Comparison of ENCODE assay signal across 8 mouse cellular contexts in the genomic region with DNA sequence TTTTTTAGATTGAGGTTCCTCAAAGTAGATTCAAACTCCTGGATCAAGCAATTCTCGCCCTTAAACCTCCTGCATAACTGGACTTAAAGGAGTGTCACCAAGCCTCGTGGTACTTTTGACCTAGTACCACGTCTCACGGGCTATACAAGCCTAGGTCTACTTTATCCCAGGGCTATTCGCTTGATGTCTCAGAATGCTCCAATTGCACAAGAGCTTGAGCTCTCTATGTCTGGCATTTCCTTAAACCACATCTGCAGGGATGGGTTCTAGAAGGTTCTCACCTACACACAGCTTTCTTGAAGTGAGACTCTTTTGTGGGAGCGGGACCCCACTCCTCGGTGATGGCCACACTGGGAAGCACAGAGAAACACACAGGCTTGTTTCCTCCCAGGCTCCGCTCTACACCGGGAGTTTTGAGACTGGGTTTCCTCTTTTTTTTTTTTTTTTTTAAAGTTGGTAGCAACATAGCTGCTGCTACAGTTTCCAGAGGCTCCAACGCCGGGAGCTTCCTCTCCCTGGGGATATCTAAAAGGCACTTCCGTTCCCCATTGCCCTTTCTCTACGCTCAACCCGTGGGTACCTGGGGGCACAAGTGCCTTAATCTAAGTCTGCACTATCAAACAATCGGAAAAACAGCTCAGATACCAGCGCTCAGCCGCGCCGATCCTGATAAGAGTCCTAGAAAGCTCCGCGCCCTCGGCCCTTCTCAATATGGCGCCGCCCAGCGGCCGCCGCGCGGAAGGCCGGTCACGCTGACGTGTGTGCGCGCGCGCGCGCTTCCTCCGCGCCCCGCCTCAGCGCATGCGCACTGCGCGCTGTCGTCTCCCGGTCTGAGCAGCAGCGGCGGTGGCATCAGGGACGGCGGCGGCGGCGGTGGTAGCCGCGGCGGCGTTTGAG. TPM values are rescaled to one million over a fixed set of nuclear protein-coding genes. Genes with fewer than 3 reads are reported as not detected.
DNase-seq lines count a peak whose midpoint lies in the region; ATAC-seq and TF ChIP-seq lines count a peak whose summit lies in the region.

A gene (plus strand): TSS at position 802 of the 897 bp plus-strand sequence.

- H3K4me2 ChIP-seq in heart, embryonic 11.5 days, result peak within 1 kb of the TSS; percentile 92
- H3K4me2 ChIP-seq in kidney, embryonic 16.5 days (replicated peaks; ENCODE audit: low read depth, low read length), result peak within 1 kb of the TSS; percentile 80
- H3K4me2 ChIP-seq in myocyte (ENCODE audit: low read depth), result peak within 1 kb of the TSS; percentile 95

- H3K27ac ChIP-seq in heart, embryonic 11.5 days (ENCODE audit: low read depth, low read length), result peak within 1 kb of the TSS; percentile 81
- peak within 1 kb of the TSS; percentile 96 for H3K27ac ChIP-seq in kidney, embryonic 16.5 days (ENCODE audit: low read length)
- H3K27ac ChIP-seq in liver, adult 2 months (replicated peaks; ENCODE audit: insufficient read depth, low read depth, low read length), result peak within 1 kb of the TSS; percentile 86

- H3K27me3 ChIP-seq in heart, embryonic 11.5 days (ENCODE audit: control insufficient read depth, insufficient read depth, low read length), result no peaks in the 10 kb centered on the region
- no peaks in the 10 kb centered on the region for H3K27me3 ChIP-seq in kidney, embryonic 16.5 days (ENCODE audit: insufficient read depth, low read length)
- H3K27me3 ChIP-seq in liver, adult 2 months (ENCODE audit: control insufficient read depth, insufficient read depth, low read length), result no peaks in the 10 kb centered on the region
- H3K27me3 ChIP-seq in myocyte (ENCODE audit: control insufficient read depth, insufficient read depth, insufficient read length), result no peaks in the 10 kb centered on the region
- H3K27me3 ChIP-seq in splenic B cell, adult 2 months (ENCODE audit: control insufficient read depth, insufficient read depth, low read length, poor library complexity, severe bottlenecking), result no peaks in the 10 kb centered on the region

- peak; percentile 74 for TF ChIP-seq CTCF in liver, adult 2 months (IDR thresholded peaks at IDR 0.05; ENCODE audit: low read depth, low read length)

- DNase-seq in B cell, adult 2 months, result peak; percentile 95 to 98
- peak; percentile 95 for DNase-seq in brain, adult 2 months (ENCODE audit: low read depth, low spot score)
- DNase-seq in liver, adult 2 months (ENCODE audit: extremely low read depth, low read depth, low spot score), result peak; percentile 68
- peak; percentile 97 for DNase-seq in splenic B cell, adult 2 months (ENCODE audit: low read depth, low spot score)

- peak within 1 kb of the TSS; percentile 97 for H3K9ac ChIP-seq in heart, embryonic 11.5 days (ENCODE audit: low read depth, low read length)
- peak within 1 kb of the TSS; percentile 96 for H3K9ac ChIP-seq in kidney, embryonic 16.5 days (replicated peaks; ENCODE audit: low read length)
- H3K9ac ChIP-seq in liver, adult 2 months (ENCODE audit: low read depth, low read length), result peak within 1 kb of the TSS; percentile 88

- H3K36me3 ChIP-seq in heart, embryonic 11.5 days (ENCODE audit: control insufficient read depth, insufficient read depth, low read length), result no peaks in the 10 kb centered on the region
- no peaks in the 10 kb centered on the region for H3K36me3 ChIP-seq in kidney, embryonic 16.5 days (ENCODE audit: insufficient read depth, low read length)
- H3K36me3 ChIP-seq in liver, adult 2 months (ENCODE audit: control insufficient read depth, insufficient read depth, low read length), result no peaks in the 10 kb centered on the region
- H3K36me3 ChIP-seq in myocyte (ENCODE audit: control insufficient read depth, insufficient read depth), result no peaks in the 10 kb centered on the region
- H3K36me3 ChIP-seq in splenic B cell, adult 2 months (ENCODE audit: control insufficient read depth, insufficient read depth, low read length, poor library complexity, severe bottlenecking), result no peaks in the 10 kb centered on the region

- no peaks in the 10 kb centered on the region for H3K9me3 ChIP-seq in heart, embryonic 11.5 days (replicated peaks; ENCODE audit: control insufficient read depth, low read length)
- no peaks in the 10 kb centered on the region for H3K9me3 ChIP-seq in kidney, embryonic 16.5 days (ENCODE audit: low read length)

- ATAC-seq in erythroblast, adult 5-6 weeks (replicated peaks; ENCODE audit: low FRiP score, poor library complexity, severe bottlenecking), result peak; percentile 84
- ATAC-seq in heart, embryonic 11.5 days (replicated peaks; ENCODE audit: insufficient number of reproducible peaks, low FRiP score, low TSS enrichment), result peak; percentile 84
- peak; percentile 87 for ATAC-seq in kidney, embryonic 16.5 days (ENCODE audit: low FRiP score, low TSS enrichment)

- H3ac ChIP-seq in myocyte (ENCODE audit: control insufficient read depth, insufficient read length), result peak within 1 kb of the TSS; percentile 38

- peaks cover 21% of the 10 kb centered on the region; the same call in 1 of the 2 replicates for H3K79me2 ChIP-seq in liver, adult 2 months (ENCODE audit: control insufficient read depth, insufficient read depth, low read length)
- peaks cover 43% of the 10 kb centered on the region for H3K79me2 ChIP-seq in myocyte (ENCODE audit: control insufficient read depth, insufficient read depth)

- peaks cover 15% of the 10 kb centered on the region for H3K4me1 ChIP-seq in heart, embryonic 11.5 days (ENCODE audit: control insufficient read depth, insufficient read depth, low read length)
- peaks cover 23% of the 10 kb centered on the region for H3K4me1 ChIP-seq in kidney, embryonic 16.5 days (ENCODE audit: insufficient read depth, low read length)
- H3K4me1 ChIP-seq in liver, adult 2 months (ENCODE audit: control insufficient read depth, insufficient read depth, low read length), result peaks cover 9% of the 10 kb centered on the region

- WGBS in heart, embryonic 11.5 days (ENCODE audit: insufficient replicate concordance), result 8% methylated on average over 54 of the region's 58 CpGs
- WGBS in kidney, embryonic 16.5 days, result 11% methylated on average over 39 of the region's 58 CpGs
- WGBS in liver, adult 2 months, result 5% methylated on average over 58 of the region's 58 CpGs

- peak within 1 kb of the TSS; percentile 99 for H3K4me3 ChIP-seq in heart, embryonic 11.5 days (ENCODE audit: low read depth, low read length)
- peak within 1 kb of the TSS; percentile 98 for H3K4me3 ChIP-seq in kidney, embryonic 16.5 days (ENCODE audit: low read length)
- peak within 1 kb of the TSS; percentile 93 for H3K4me3 ChIP-seq in liver, adult 2 months (ENCODE audit: insufficient read depth, low read depth, low read length)
- peak within 1 kb of the TSS; percentile 73 for H3K4me3 ChIP-seq in myocyte

- TF ChIP-seq POLR2A in liver, adult 2 months (IDR thresholded peaks at IDR 0.05; ENCODE audit: extremely low read depth, insufficient read depth, low read length), result peak; percentile 77; the same call in 1 of the 2 replicates
- peak; percentile 93 for TF ChIP-seq POLR2A in myocyte (IDR thresholded peaks at IDR 0.05; ENCODE audit: insufficient read length, low read depth)

TF ChIP-seq in myocyte, 11 proteins besides CTCF, POLR2A, EP300 and RAD21:
- 0 out of 2 replicates have a peak, but pooled peaks have one; percentile 25 for TF ChIP-seq CEBPB (IDR thresholded peaks at IDR 0.05; ENCODE audit: insufficient read depth, poor library complexity, severe bottlenecking)
- peak; percentile 62 for TF ChIP-seq E2F4 (IDR thresholded peaks at IDR 0.05; ENCODE audit: insufficient read depth)
- TF ChIP-seq USF1 (IDR thresholded peaks at IDR 0.05; ENCODE audit: low read depth), result no peak
- TF ChIP-seq MAX (IDR thresholded peaks at IDR 0.05; ENCODE audit: low read depth), result no peak
- TF ChIP-seq MYOG (IDR thresholded peaks at IDR 0.05; ENCODE audit: control insufficient read depth in 1 of 3, insufficient read depth in 1 of 3, insufficient read length in 2 of 3, low read depth in 2 of 3), result peak in 2 of 3 experiments; percentile 4
- TF ChIP-seq TCF12 (IDR thresholded peaks at IDR 0.05; ENCODE audit: insufficient read depth, poor library complexity, severe bottlenecking), result no peak
- peak; percentile 87 for TF ChIP-seq POLR2AphosphoS2 (IDR thresholded peaks at IDR 0.05; ENCODE audit: insufficient read length, low read depth)
- TF ChIP-seq TCF3 (IDR thresholded peaks at IDR 0.05; ENCODE audit: insufficient read length, low read depth), result no peak
TF ChIP-seq in myocyte: peak in this region for 4.

RNA-seq across cellular contexts. Expression of the gene that starts here (rescaled TPM):
- total RNA-seq in erythroblast, adult 5-6 weeks (2015; ENCODE audit: low replicate concordance), result 43.2 and 49.3 TPM in 2 replicates
- total RNA-seq in erythroblast, adult 5-6 weeks (2017; ENCODE audit: low replicate concordance), result 54.4 and 64.7 TPM in 2 replicates
- 18.5 and 19.3 TPM in 2 replicates for polyA plus RNA-seq in heart, embryonic 11.5 days (2014; fragmentation: Nextera tagmentation; extraction: Ambion mirVana)
- 21.1 and 21.9 TPM in 2 replicates for polyA plus RNA-seq in kidney, embryonic 16.5 days (2015; fragmentation: Nextera tagmentation; extraction: Ambion mirVana)
- total RNA-seq in liver, adult 2 months (2014; rRNA removed), result 2.0 and 2.8 TPM in 2 replicates
- 4.6 and 6.3 TPM in 2 replicates for polyA plus RNA-seq in liver, adult 2 months (2012; rRNA removed)
- 13.2 TPM for polyA plus RNA-seq in myocyte (2012; fragmentation: generic; extraction: Trizol)

Comparison
In these comparisons a context has a peak if more than half of its experiments do, and no peak if none do; other contexts are left out.
1. Peak in every context shown above with its lines: DNase-seq, ATAC-seq, H3K4me3 ChIP-seq and H3K27ac ChIP-seq.
2. RNA of the gene that starts here (total RNA-seq): 43.2 to 64.7 TPM in erythroblast, adult 5-6 weeks; 2.0 to 2.8 TPM in liver, adult 2 months; every median in the first group is over 10 times any median in the second.